In the genomic region with DNA sequence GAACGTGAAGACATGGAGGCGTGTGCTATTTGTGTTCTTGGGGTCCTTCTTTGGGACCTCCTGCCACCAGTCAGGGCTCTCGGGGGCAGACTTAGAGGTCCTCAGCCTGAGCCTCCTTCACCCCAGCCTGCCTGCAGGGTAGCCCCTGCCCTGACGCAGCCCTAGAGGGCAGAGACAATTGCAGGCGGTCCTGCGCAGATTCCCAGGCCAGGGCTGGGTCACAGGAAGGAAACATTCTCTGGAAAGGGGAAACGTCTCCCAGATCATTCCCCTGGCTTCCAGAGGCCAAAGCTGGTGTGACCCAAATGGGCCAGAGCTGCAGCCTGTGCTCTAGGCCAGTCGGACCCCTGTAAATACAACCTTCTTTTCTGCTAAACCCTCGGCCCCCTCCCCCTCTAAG, we compare ENCODE assay signal across 19 mouse cellular contexts. TPM values are rescaled to one million over a fixed set of nuclear protein-coding genes. Genes with fewer than 3 reads are reported as not detected.
DNase-seq lines count a peak whose midpoint lies in the region; ATAC-seq lines count a peak whose summit lies in the region.
"Had no signal": no experiment of that assay in that cellular context is flagged by ENCODE, and none has a peak within 500 bp of the region (broad histone marks: within the 10 kb centered on the region; RNA-seq: fewer than 3 reads in every experiment).

No protein-coding gene starts in this region.

- no peak overlapping the region for H3K27ac ChIP-seq in midbrain, embryonic 14.5 days (replicated peaks; ENCODE audit: low read depth, low read length)
- H3K27ac ChIP-seq in midbrain, embryonic 16.5 days (ENCODE audit: low read length) = no peak overlapping the region
- H3K27ac ChIP-seq: embryonic facial prominence, embryonic 12.5 days; forebrain, embryonic 13.5 days; hindbrain, postnatal 0 days; liver, embryonic 14.5 days; midbrain, embryonic 12.5 days; neural tube, embryonic 15.5 days had no signal

- DNase-seq in embryo, embryonic 10.5 days (ENCODE audit: low spot score) = peak; percentile 27
- no peak for DNase-seq in embryo, embryonic 10 days (ENCODE audit: low spot score)
- peak; percentile 12 for DNase-seq in midbrain, embryonic 14.5 days
- peak; percentile 45 for DNase-seq in heart, postnatal 4 days
- DNase-seq in lung, postnatal 36 days = peak; percentile 65
- DNase-seq in right cerebral cortex, postnatal 14 days = no peak
- DNase-seq in cerebellum, postnatal 4 days (ENCODE audit: low spot score in 2 of 2) = no peak

- H3K4me2 ChIP-seq in midbrain, embryonic 14.5 days (ENCODE audit: low read length) = no peak overlapping the region
- no peak overlapping the region for H3K4me2 ChIP-seq in midbrain, embryonic 16.5 days (ENCODE audit: low read length)
- H3K4me2 ChIP-seq: embryonic facial prominence, embryonic 12.5 days; forebrain, embryonic 13.5 days; midbrain, embryonic 12.5 days; neural tube, embryonic 15.5 days had no signal

- H3K36me3 ChIP-seq in midbrain, embryonic 14.5 days (ENCODE audit: control insufficient read depth, insufficient read depth, low read length) = no peaks in the 10 kb centered on the region
- H3K36me3 ChIP-seq in midbrain, embryonic 16.5 days (ENCODE audit: control insufficient read depth, insufficient read depth, low read length) = no peaks in the 10 kb centered on the region
- H3K36me3 ChIP-seq: embryonic facial prominence, embryonic 12.5 days; midbrain, embryonic 12.5 days; neural tube, embryonic 15.5 days had no signal

- WGBS in midbrain, embryonic 14.5 days = 10% methylated on average over 9 of the region's 9 CpGs
- WGBS in midbrain, embryonic 16.5 days = 17% methylated on average over 9 of the region's 9 CpGs

- ATAC-seq in midbrain, embryonic 14.5 days (ENCODE audit: low FRiP score, low TSS enrichment) = no peak
- no peak for ATAC-seq in midbrain, embryonic 16.5 days
- ATAC-seq: forebrain, embryonic 13.5 days; hindbrain, postnatal 0 days had no signal

- no peaks in the 10 kb centered on the region for H3K9me3 ChIP-seq in midbrain, embryonic 14.5 days (ENCODE audit: control insufficient read depth, low read length)
- H3K9me3 ChIP-seq in midbrain, embryonic 16.5 days (replicated peaks; ENCODE audit: control insufficient read depth, low read length, poor library complexity, severe bottlenecking) = no peaks in the 10 kb centered on the region
- H3K9me3 ChIP-seq: embryonic facial prominence, embryonic 12.5 days; forebrain, embryonic 13.5 days; midbrain, embryonic 12.5 days; neural tube, embryonic 15.5 days had no signal

- no peak overlapping the region for H3K4me3 ChIP-seq in midbrain, embryonic 14.5 days (replicated peaks; ENCODE audit: low read depth, low read length)
- no peak overlapping the region for H3K4me3 ChIP-seq in midbrain, embryonic 16.5 days (ENCODE audit: low read depth, low read length)
- H3K4me3 ChIP-seq: embryonic facial prominence, embryonic 12.5 days; forebrain, embryonic 13.5 days; midbrain, embryonic 12.5 days; neural tube, embryonic 15.5 days had no signal

- peaks cover 58% of the 10 kb centered on the region for H3K27me3 ChIP-seq in midbrain, embryonic 14.5 days (ENCODE audit: control insufficient read depth, insufficient read depth, low read length)
- peaks cover 60% of the 10 kb centered on the region for H3K27me3 ChIP-seq in midbrain, embryonic 16.5 days (ENCODE audit: control insufficient read depth, insufficient read depth, low read depth, low read length)

- no peak overlapping the region for H3K9ac ChIP-seq in midbrain, embryonic 14.5 days (replicated peaks; ENCODE audit: low read length)
- no peak overlapping the region for H3K9ac ChIP-seq in midbrain, embryonic 16.5 days (ENCODE audit: low read depth, low read length)
- H3K9ac ChIP-seq: embryonic facial prominence, embryonic 12.5 days; forebrain, embryonic 13.5 days; liver, embryonic 14.5 days; midbrain, embryonic 12.5 days; neural tube, embryonic 15.5 days had no signal

- 0 out of 2 replicates have a peak, but pooled peaks cover 5% of the 10 kb centered on the region for H3K4me1 ChIP-seq in midbrain, embryonic 14.5 days (ENCODE audit: control insufficient read depth, insufficient read depth, low read length)
- H3K4me1 ChIP-seq in midbrain, embryonic 16.5 days (ENCODE audit: control insufficient read depth, insufficient read depth, low read length) = no peaks in the 10 kb centered on the region
- H3K4me1 ChIP-seq: forebrain, embryonic 13.5 days; neural tube, embryonic 15.5 days had no signal

RNA-seq across cellular contexts. Expression of a gene that starts 12.2 kb away (rescaled TPM):
- polyA plus RNA-seq in midbrain, embryonic 14.5 days (2014; fragmentation: Nextera tagmentation; extraction: Ambion mirVana) = 15.4 and 23.0 TPM in 2 replicates
- polyA plus RNA-seq in midbrain, embryonic 16.5 days (2015; fragmentation: Nextera tagmentation; extraction: Ambion mirVana) = 13.0 and 15.0 TPM in 2 replicates
- total RNA-seq in heart, postnatal 4 days (2021) = 10 to 100 TPM; 15.2 to 16.8 TPM

RNA-seq across cellular contexts. Expression of a gene that starts 16.1 kb away (rescaled TPM):
- polyA plus RNA-seq in midbrain, embryonic 14.5 days (2014; fragmentation: Nextera tagmentation; extraction: Ambion mirVana) = not detected in 2 replicates
- polyA plus RNA-seq in midbrain, embryonic 16.5 days (2015; fragmentation: Nextera tagmentation; extraction: Ambion mirVana) = not detected in 2 replicates
- not detected for total RNA-seq in heart, postnatal 4 days (2021)
- total RNA-seq: gastrocnemius, postnatal 4 days; hindbrain, postnatal 0 days; layer of hippocampus, adult 18-20 months; left cerebral cortex, postnatal 25 days had no signal
- polyA plus RNA-seq: C2C12; embryonic facial prominence, embryonic 12.5 days; forebrain, embryonic 13.5 days; hindbrain, postnatal 0 days; liver, embryonic 14.5 days; midbrain, embryonic 12.5 days; neural tube, embryonic 15.5 days; stomach, embryonic 14.5 days had no signal

Comparison
In these comparisons a context has a peak if more than half of its experiments do, and no peak if none do; other contexts are left out.
1. DNase-seq: peak in embryo, embryonic 10.5 days (single experiment), midbrain, embryonic 14.5 days (single experiment), heart, postnatal 4 days (single experiment) and lung, postnatal 36 days (single experiment); none in embryo, embryonic 10 days (single experiment), right cerebral cortex, postnatal 14 days (single experiment) and cerebellum, postnatal 4 days (0 of 2).